Mouse (Mus musculus): ENCODE measurements around the gene Twf2. TPM values are rescaled to one million over a fixed set of nuclear protein-coding genes. Genes with fewer than 3 reads are reported as not detected.

Gene Twf2
- 100 to 1,000 TPM; 249 to 265 TPM for polyA plus RNA-seq (2017; shearing (Covaris generic))

GRCm38 (mm10) chr9:106202819-106203636 is at the start of gene Twf2:
TSS of gene Twf2 (plus strand) at chr9:106203108.

GRCm38 (mm10) chr9:106158037-106158491 is 44.8 kb upstream of the Twf2 start, which contains the start of gene Glyctk:
TSS of gene Glyctk (minus strand) at chr9:106158138.

DNA sequence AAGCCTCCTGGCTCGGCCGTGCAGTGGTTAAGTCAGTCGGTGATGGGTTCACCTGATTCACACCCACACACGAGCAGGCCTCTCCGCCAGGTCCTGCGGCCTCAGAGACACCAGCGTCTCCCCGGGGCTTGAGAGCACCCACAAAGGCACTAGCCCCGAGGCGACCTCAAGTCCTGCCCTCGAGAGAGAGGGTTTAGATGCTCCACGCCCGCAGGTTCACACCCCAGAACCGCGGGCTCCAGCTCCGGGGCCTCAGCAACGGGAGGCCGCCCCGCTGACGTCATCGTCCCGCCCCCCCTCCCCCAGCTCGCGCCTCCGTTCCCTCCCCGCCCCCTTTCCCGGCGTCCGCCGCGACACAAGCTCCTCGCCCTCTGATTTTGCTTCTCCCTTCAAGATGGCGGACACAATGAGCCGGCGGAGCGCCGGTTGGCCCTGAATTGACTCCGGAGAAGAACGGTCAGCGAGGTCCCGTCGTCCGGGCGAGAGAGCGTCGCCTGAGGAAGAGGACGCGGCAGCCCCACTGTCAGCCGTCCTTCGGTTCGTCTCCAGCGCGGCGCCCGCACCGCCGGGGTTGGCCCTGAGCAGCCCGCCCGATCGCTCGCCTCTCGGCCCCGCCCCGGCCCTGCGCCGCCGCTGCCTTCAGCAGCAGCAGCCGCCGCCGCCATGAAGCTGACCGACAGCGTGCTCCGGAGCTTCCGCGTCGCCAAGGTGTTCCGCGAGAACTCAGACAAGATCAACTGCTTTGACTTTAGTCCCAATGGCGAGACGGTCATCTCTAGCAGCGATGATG is 32.2 kb upstream of the Twf2 start, which contains the start of gene Wdr82:
Wdr82 (plus strand) TSS at position 373 of the 790 bp plus-strand sequence.

GRCm38 (mm10) chr9:106199535-106200272 is 3.2 kb upstream of the Twf2 start, which contains the start of gene Ppm1m:
TSS of gene Ppm1m (minus strand) at chr9:106199746.

GRCm38 (mm10) chr9:106222261-106222851 is 19.4 kb downstream of the Twf2 start, which contains the start of gene Tlr9:
TSS of gene Tlr9 (plus strand) at chr9:106222598.

Other genes starting within 250 kb of the Twf2 start
- gene Col6a5, start 242.5 kb upstream of the Twf2 start, polyA plus RNA-seq (2017; shearing (Covaris generic)): under 1 TPM in 1 of 2 experiments, not detected in 1; 0.10 TPM
- under 1 TPM; 0.10 to 0.66 TPM for gene Col6a4, start 106.3 kb upstream of the Twf2 start, polyA plus RNA-seq (2017; shearing (Covaris generic))
- 1 to 10 TPM; 6.3 to 7.7 TPM for gene Glyctk, start 45.0 kb upstream of the Twf2 start, polyA plus RNA-seq (2017; shearing (Covaris generic))
- gene Wdr82, start 32.2 kb upstream of the Twf2 start, polyA plus RNA-seq (2017; shearing (Covaris generic)): 10 to 100 TPM; 65.3 to 91.1 TPM
- 100 to 1,000 TPM in 1 of 2 experiments, 10 to 100 TPM in 1; 92.7 to 104 TPM for gene Ppm1m, start 3.4 kb upstream of the Twf2 start, polyA plus RNA-seq (2017; shearing (Covaris generic))
- under 1 TPM in 1 of 2 experiments, not detected in 1; 0.21 TPM for gene Tlr9, start 19.5 kb downstream of the Twf2 start, polyA plus RNA-seq (2017; shearing (Covaris generic))
- 10 to 100 TPM; 38.9 to 42.0 TPM for gene Alas1, start 45.5 kb downstream of the Twf2 start, polyA plus RNA-seq (2017; shearing (Covaris generic))
- gene Poc1a, start 78.0 kb downstream of the Twf2 start, polyA plus RNA-seq (2017; shearing (Covaris generic)): 1 to 10 TPM; 2.4 to 3.4 TPM
- 10 to 100 TPM; 59.8 to 74.2 TPM for gene Dusp7, start 165.5 kb downstream of the Twf2 start, polyA plus RNA-seq (2017; shearing (Covaris generic))
- gene Rpl29, start 226.3 kb downstream of the Twf2 start, polyA plus RNA-seq (2017; shearing (Covaris generic)): 100 to 1,000 TPM; 529 to 539 TPM
- 10 to 100 TPM; 19.1 to 22.0 TPM for gene Acy1, start 235.2 kb downstream of the Twf2 start, polyA plus RNA-seq (2017; shearing (Covaris generic))
- gene Abhd14b, start 244.4 kb downstream of the Twf2 start, polyA plus RNA-seq (2017; shearing (Covaris generic)): 10 to 100 TPM; 13.0 to 14.9 TPM
- 10 to 100 TPM; 14.4 to 16.0 TPM for gene Abhd14a, start 244.6 kb downstream of the Twf2 start, polyA plus RNA-seq (2017; shearing (Covaris generic))